Comparison of ENCODE assay signal across 28 mouse cellular contexts in genomic region chr4:102711731-102712130, GRCm38 (mm10).
"Had no signal": no experiment of that assay in that cellular context is flagged by ENCODE, and none has a peak within 500 bp of the region (broad histone marks: within the 10 kb centered on the region; RNA-seq: fewer than 3 reads in every experiment).

No protein-coding gene starts in this region.

- ATAC-seq: liver, postnatal 0 days; lung, postnatal 0 days; midbrain, embryonic 13.5 days; midbrain, embryonic 16.5 days had no signal

- H3K27me3 ChIP-seq: limb, embryonic 12.5 days; limb, embryonic 15.5 days; midbrain, embryonic 13.5 days; neural tube, embryonic 12.5 days; stomach, embryonic 15.5 days had no signal

- H3K36me3 ChIP-seq: limb, embryonic 12.5 days; limb, embryonic 15.5 days; midbrain, embryonic 10.5 days; midbrain, embryonic 13.5 days; neural tube, embryonic 12.5 days; stomach, embryonic 15.5 days had no signal

- H3K4me2 ChIP-seq: limb, embryonic 12.5 days; limb, embryonic 15.5 days; liver, embryonic 11.5 days; lung, embryonic 14.5 days; midbrain, embryonic 13.5 days; neural tube, embryonic 12.5 days; stomach, embryonic 15.5 days had no signal

- H3K9ac ChIP-seq: limb, embryonic 12.5 days; limb, embryonic 15.5 days; liver, embryonic 14.5 days; liver, postnatal 0 days; lung, embryonic 14.5 days; midbrain, embryonic 13.5 days; neural tube, embryonic 12.5 days; stomach, embryonic 15.5 days had no signal

- H3K4me1 ChIP-seq: limb, embryonic 12.5 days; limb, embryonic 15.5 days; megakaryocyte, embryonic 14.5 days; midbrain, embryonic 10.5 days; midbrain, embryonic 13.5 days; neural tube, embryonic 12.5 days; stomach, embryonic 15.5 days had no signal

- H3K4me3 ChIP-seq: layer of hippocampus, adult 2 months; left cerebral cortex, adult 2 months; limb, embryonic 12.5 days; limb, embryonic 15.5 days; megakaryocyte, embryonic 14.5 days; midbrain, embryonic 10.5 days; midbrain, embryonic 13.5 days; myocyte; neural tube, embryonic 12.5 days; stomach, embryonic 15.5 days had no signal

- DNase-seq: kidney, adult 2 months; kidney, postnatal 25 days; layer of hippocampus, adult 9-11 months; layer of hippocampus, postnatal 36 days; left cerebral cortex, postnatal 4 days; liver, postnatal 0 days; lung, embryonic 14.5 days; retina, postnatal 1 day; right cerebral cortex, postnatal 25 days; spleen, adult 18-20 months; thymus, postnatal 14 days; thymus, postnatal 4 days had no signal

- H3K27ac ChIP-seq: kidney, postnatal 0 days; layer of hippocampus, adult 2 months; left cerebral cortex, adult 2 months; limb, embryonic 12.5 days; limb, embryonic 15.5 days; liver, embryonic 14.5 days; macrophage; midbrain, embryonic 10.5 days; midbrain, embryonic 13.5 days; neural tube, embryonic 12.5 days; stomach, embryonic 15.5 days had no signal

- H3K9me3 ChIP-seq: limb, embryonic 12.5 days; limb, embryonic 15.5 days; megakaryocyte, embryonic 14.5 days; midbrain, embryonic 10.5 days; midbrain, embryonic 13.5 days; neural tube, embryonic 12.5 days; stomach, embryonic 15.5 days had no signal
